Mouse (Mus musculus): ENCODE data around the gene Cited4. TPM values are rescaled to one million over a fixed set of nuclear protein-coding genes. Genes with fewer than 3 reads are reported as not detected.

Cited4 gene
- total RNA-seq (2023) = 1 to 10 TPM; 1.0 to 1.1 TPM

GRCm38 (mm10) chr4:120666358-120667024 is at the start of gene Cited4:
Cited4 (plus strand) TSS chr4:120666572.

Other genes with a start within 250 kb of the Cited4 start
- gene Slfnl1, start 134.3 kb upstream of the Cited4 start, total RNA-seq (2023) = 1 to 10 TPM in 1 of 2 experiments, under 1 TPM in 1; 0.32 to 1.4 TPM
- 10 to 100 TPM; 19.6 to 20.5 TPM for gene Ctps, start 96.3 kb upstream of the Cited4 start, total RNA-seq (2023)
- not detected for gene Gm8439, start 77.8 kb upstream of the Cited4 start, total RNA-seq (2023)
- gene Kcnq4, start 82.0 kb downstream of the Cited4 start, total RNA-seq (2023) = not detected
- gene Nfyc, start 165.0 kb downstream of the Cited4 start, total RNA-seq (2023) = 10 to 100 TPM; 79.3 to 91.1 TPM
- gene Rims3, start 188.2 kb downstream of the Cited4 start, total RNA-seq (2023) = 1 to 10 TPM; 3.3 to 3.9 TPM